Mouse (Mus musculus) lung, postnatal 0 days (tissue): ENCODE measurements around the gene Fndc5.

Source experiments
- CTCF ChIP-seq: IDR thresholded peaks from 2 replicates; pipeline ENCODE4 v1.5.1; 2016; ENCODE audit warnings: antibody characterized with exemption, mild to moderate bottlenecking
- EP300 ChIP-seq: IDR thresholded peaks from 2 replicates; pipeline ENCODE4 v1.6.1; 2016; ENCODE audit warnings: antibody characterized with exemption, mild to moderate bottlenecking, control low read depth

- TF ChIP-seq CTCF: no peak
- no peak for TF ChIP-seq EP300
Measured at GRCm38 (mm10) chr4:129190538-129190937, 53.7 kb downstream of the Fndc5 start.
